Mouse (Mus musculus) ovary, postnatal 36 days (tissue): ENCODE measurements at regions not wholly inside any gene's neighbourhood (a gene's known extent, or its start where the extent isn't known, plus 50 kb on each side); places are given as distances from the start of the nearest gene placed in this dataset.

Source experiments
- DNase-seq: peaks from one replicate; pipeline ENCODE4 v3.0.0; 2022; ENCODE audit warnings: low spot score, mixed read lengths

DNA sequence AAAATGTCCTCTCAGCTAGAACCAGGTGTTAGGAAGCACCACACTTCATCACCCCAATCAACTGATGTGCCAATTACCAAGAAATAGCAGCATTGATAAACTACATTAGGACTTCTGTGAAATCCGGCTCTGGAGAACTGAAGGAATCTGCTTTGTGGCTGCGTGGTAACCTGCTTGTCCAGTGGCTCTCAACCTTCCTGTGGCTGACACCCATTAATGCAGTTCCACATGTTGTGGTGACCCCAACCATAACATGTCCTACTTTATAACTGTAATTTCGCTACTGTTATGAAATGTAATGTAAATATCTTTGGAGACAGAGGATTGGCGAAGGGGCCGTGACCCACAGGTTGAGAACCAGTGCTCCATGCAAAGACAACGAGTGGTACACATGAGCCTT is 136.7 kb downstream of the Gm11011 start:
- no peak for DNase-seq

DNA sequence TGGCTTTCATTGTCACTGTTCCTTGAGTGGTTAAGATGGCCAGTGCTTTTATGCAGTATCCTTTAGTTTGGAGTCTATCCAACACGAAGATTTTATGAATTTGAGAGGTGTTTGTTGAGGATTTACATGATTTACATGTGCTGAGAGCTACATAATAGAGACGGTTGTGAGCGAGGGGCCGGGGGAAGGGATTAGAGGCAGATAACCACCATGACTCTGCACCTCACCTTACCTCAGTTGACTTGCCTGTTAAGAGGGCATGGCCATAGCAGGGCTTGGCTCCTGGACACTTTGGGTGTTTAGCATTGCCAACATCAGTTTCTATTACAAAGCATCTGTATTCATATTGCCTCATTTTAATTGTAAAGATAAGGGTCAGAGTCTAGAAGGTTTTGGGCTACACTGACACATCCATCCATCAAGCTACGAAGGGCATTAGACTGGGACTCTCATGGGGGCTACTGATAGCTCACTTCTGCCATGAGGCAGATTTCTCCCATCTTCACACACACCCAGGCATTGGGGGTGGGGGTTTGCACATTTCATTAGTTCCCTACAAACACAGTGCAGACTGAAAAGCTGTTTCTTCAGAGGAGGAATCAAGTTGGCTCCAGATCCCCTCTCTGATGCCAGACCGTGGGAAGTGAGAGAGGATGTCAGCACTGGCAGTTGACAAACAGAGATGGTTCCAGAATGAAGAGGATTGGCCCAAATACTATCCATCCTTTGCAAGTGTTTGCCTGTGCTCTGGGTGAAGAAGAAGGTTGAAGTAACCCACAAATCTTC is 139.9 kb downstream of the Gm11011 start:
- no peak for DNase-seq

GRCm38 (mm10) chr2:169445877-169446276 is 141.7 kb downstream of the Gm11011 start:
- DNase-seq: no peak

DNA sequence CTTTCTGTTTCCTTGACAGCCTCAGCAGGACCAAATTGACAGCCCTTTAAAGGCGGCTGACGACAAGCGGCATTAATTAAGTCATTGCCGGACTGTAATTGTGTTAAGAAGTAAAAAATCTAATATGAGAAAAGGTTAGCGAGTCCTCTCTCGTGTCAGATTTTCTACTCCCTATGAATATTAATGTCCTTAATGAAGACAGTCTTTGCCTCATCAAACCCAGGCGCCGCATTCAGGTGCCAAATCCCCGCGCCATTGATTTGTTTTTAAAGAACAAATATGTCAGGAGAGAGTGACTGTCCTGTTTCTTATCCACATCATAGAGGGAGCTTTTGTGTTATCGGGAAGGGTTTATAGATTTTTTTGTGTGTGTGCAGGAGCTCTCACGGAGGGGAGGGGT is 142.2 kb downstream of the Gm11011 start:
- no peak for DNase-seq

DNA sequence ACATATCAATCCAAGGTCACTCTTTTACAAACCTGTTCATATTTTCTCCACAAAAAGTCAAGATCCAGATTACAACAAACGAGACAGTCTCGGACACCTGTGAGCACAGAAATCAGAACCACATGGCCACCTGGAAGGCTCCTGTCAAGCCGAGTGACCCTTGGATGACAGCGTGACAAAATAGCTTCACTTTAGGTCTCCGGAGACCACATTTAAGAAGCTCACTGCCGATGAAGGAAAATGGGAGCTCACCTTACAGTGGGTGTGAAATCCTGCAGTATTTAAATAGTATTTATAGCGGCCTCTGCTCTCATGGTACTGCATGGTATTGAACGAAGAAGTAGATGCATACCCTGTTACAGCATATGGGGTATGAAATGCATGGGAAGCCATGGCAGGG is 144.3 kb downstream of the Gm11011 start:
- DNase-seq: no peak

- no peak for DNase-seq
Measured at GRCm38 (mm10) chr2:169431516-169431915, 156.0 kb downstream of the Gm11011 start.

DNA sequence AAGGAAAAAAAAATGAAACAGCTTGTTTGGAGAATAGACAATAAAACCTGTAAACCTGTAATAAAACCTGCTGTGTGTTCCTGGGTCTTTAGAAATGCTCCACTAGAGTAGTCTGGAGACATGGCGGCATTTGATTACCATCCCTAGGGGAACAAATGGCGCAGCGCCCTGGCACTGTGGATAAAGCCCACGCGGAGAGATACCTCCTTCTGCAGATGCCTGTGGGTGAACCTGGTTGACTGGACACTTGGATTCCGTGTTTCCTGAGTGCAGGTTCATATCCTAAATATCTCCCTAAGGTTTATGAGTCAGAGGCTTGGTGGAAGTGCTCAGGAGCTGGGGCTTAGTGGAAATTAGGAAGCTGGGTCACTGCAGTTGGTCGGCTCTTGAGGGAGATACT is 158.1 kb downstream of the Gm11011 start:
- DNase-seq: no peak

- no peak for DNase-seq
Measured at GRCm38 (mm10) chr2:169424166-169424920, 163.2 kb downstream of the Gm11011 start.

DNA sequence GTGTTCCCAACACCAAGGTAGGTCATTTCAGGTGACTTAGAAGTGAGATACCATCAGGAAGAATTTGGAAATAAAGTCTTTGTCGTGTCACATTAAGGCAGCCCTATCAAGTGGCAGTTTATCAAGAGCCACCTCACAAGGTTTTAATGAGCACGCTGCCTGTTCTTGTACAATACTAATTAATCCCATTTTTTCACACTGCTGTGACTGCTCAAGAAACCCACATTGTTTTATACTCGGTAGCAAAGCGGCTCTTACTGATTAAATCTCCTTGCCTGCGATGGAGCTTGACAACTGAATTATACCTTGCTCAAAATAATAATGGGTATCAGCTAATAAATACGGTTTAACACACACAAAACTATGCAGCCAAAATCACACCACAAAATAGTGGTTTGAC is 175.2 kb downstream of the Gm11011 start:
- no peak for DNase-seq

DNA sequence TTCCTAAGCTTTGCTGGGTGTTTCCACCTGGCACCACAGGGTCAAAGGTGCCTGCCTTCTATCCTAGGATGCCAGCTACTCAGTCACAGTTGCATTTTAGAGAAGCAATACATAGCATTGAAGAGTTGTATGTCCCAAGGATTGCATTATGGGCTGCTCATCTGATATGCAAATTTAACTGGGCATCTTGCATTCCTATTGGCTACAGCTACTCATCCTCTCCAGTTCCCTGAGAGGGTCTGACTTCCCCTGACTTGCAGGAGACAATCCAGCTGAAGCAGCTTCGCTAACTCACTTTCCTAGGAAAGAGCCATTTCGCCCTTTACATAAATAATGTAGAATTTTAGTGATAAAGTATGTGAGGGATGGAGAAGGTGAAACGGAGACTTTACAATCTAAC is 177.5 kb downstream of the Gm11011 start:
- no peak for DNase-seq

GRCm38 (mm10) chr2:169404908-169405690 is 182.4 kb downstream of the Gm11011 start:
- DNase-seq: no peak

DNA sequence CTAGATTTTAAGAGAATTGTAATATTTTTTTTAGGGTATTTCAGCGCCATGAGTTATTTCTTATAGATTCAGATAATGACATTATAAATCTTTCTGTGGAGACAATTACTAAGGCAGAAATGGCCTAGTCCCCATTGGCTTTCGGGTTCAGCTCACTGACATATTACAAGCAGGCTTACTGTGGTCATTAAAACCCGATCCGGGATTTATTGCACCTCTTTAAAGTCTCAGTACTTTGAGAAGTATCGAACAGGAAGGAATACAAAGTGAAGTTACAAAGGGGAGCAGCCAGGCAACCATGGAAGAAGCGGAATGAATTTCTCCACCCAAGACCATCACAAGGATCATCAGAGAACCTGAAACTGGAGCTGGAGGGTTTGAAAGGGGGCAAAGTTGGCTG is 189.8 kb downstream of the Gm11011 start:
- DNase-seq: no peak

- peak; percentile 8 for DNase-seq
Measured at GRCm38 (mm10) chr2:169397013-169397412, 190.5 kb downstream of the Gm11011 start.

DNA sequence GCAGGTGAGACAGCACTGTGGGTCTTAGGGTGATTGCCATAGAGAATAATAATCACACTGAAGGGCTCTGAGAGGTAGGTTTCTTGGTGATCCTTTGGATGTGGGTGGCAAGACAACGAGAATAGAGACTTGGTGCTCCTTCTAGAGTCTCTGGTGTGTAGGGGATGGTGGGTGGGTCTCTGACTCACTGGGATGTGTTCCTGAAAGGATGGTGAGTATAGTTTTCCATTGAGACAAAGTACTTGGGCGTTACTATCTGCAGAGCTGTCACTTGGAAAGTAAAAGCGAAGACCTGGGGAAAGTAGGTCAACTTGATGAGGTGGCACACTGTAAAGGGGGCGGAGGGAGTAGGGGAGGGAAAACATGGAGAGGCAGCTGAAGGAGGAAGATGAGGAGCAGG is 191.3 kb downstream of the Gm11011 start:
- no peak for DNase-seq

DNA sequence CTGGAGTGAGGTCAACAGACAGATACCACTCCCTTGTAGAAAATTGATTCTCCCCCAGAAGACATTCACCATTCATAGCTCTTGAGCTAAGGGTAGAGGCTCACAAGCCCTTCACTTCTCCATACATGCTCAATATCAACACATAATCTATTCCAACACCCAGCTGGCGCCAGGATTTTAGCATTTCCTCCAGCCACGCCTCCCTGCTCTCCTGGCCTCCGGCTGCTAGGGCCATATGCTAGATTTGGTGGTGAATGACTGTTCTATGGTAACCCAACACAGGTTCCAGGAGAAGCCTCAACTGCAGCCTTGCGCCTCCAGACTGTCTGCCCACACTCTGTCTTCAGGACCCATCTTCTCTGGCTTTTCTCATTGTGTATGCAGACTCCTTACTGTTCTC is 197.9 kb downstream of the Gm11011 start:
- no peak for DNase-seq

DNA sequence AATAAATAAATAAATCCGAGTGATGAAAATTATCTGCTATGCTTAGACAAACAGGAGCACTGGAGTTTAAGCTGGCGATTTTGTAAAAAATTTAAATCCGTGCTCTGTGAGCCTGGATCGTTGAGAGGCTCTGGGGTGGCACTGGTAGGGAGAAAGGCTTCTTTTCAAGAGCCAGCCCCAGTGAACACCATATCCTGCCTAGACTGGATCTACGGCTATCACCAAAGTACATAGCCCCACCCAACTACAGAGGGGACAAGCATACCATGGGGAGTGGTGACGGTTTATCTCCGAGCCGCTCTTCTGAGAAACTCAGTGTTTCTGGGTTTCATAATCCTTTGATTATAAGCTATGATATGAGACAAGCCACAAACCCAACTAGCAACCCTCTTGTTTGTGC is 199.0 kb downstream of the Gm11011 start:
- no peak for DNase-seq

- DNase-seq: no peak
Measured at GRCm38 (mm10) chr2:169387765-169388518, 199.6 kb downstream of the Gm11011 start.

DNA sequence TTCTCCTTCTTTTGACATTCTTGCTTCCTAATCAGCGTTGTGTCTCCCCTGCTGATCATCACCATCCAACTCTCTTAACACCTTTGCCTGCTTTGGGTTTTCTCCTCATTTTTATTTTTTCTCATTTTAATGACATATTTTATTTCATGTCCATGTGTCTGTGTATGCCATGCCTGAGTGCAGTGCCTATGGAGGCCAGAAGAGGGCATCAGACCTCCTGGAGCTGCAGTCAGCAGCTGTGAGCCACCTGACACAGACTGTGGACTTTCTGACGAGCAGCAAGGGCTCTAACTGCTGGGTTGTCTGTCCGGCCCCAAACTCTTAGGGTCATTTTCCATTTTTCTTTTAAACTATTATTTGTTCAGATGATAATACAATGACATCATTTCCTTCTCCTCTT is 203.8 kb downstream of the Gm11011 start:
- no peak for DNase-seq

DNA sequence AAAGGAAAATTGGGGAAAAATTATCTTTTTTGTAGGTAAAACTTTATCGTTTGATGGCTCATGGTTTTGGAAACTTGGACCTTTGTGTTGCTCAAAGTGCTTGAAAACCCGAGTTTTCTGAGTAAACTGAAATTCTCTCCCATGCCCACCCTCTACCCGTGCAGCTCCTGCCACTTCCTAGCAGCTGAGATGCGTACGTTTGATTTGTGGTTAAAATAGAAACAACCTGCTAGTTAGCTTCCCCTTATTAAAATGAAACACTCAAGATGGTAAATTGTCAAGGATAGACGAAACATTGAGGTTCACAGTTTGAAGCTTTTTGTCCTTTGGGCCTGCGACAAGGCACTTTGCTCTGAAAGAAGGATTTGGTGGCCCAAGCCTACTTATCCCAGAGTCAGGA is 214.5 kb downstream of the Gm11011 start:
- DNase-seq: no peak

DNA sequence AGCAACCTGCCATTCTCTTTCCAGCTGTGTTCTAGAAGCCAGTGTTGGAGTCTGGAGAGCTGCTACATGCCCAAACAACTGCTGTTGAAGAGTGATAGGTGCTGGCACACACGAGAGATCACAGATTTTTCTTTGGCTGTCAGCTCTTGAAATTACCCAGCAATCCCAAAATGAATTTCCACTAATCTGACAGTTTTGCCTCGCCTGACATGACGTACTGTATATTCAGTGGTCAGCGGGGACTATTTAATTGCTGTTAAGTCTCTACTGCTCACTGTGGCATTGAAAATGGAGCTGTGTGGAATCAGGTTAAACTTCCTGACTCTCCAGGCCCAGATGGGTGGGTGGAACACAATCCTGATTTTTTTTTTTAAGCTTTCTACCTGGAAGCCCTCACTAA is 222.5 kb downstream of the Gm11011 start:
- DNase-seq: no peak

GRCm38 (mm10) chr2:169360272-169360671 is 227.3 kb downstream of the Gm11011 start:
- peak; percentile 57 for DNase-seq

- no peak for DNase-seq
Measured at GRCm38 (mm10) chr2:169357400-169357799, 230.1 kb downstream of the Gm11011 start.
